Mouse (Mus musculus) WW6 (cell line): ENCODE measurements around the gene Agtpbp1.

Experiments
- DNase-seq: peaks from one replicate; pipeline ENCODE4 v3.0.0-alpha.2; 2013; ENCODE audit warnings: low read depth, low spot score

Gene Agtpbp1

DNA sequence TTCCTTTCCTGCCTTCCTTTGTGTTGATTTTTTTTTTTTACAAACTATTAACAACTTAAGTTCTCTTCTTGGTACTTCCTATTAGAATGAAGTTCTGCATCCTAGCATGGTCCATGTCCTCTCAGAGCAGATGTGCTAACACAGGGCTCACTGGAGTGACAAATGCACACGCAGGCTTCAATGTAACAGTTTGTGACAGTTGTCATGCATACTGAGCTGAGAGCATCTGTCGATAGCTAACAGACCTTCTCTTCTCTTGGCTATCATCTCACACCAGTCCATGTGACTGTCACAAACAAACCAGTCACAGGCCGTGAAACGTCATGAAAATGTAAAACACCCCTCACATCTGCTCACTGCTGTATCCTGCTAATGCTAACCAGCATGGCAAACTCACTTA, 50.7 kb downstream of the Agtpbp1 start:
- DNase-seq: no peak

DNA sequence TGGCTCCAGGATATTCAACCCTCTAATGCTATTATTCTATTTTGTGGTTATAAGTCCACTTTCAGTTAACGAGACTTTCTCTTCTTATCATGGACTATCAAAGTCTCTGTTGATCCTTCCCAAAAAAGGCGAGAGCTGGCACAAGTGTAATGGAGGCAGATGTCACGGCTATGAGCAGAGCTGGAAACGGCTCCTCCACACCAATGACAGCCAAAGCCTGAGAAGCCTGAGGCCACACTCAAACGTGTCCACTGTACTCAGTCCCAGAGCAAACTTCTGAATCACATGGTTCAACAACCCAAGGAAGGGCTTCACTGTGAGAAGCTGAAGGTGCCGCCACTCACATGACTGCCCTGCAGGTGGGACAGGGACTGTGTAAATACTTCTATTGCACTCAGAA, 51.7 kb downstream of the Agtpbp1 start:
- DNase-seq: no peak

DNA sequence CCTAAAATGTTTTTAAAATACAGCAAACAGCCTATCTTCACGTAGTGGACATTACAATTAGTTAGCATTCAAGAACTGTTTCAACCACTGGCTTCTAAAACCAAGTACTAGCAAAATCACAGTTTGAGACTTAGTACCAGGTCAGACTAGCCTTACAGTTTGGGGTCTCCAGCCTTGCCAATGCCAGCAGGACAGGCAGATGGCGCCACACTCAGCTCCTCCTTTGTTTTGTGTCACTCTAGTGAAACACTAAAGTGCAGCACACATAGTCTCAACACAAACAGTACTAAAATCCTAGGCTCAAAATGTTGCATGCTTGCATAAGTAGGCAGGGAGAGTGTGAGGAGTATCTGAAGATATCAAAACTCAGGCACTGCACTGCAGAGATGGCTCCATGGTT, 53.8 kb downstream of the Agtpbp1 start:
- DNase-seq: no peak

DNA sequence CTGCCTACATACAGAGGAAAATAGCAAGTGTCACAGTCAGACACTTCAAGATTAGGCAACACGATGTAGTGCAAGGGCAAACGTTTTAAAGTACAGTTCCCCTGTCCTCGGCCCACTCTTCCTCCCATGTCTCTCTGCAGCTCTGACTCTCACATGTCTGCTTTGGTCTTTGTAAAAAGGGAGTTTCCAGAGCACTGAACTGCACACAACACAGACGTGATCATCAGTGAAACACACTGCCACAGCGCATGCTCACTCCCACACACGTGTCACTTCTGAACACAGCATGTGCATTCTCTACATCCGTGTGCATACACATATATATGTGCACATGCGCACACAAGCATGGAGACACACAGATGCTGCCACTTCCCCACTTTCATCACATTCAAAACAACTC, 54.5 kb downstream of the Agtpbp1 start:
- DNase-seq: no peak

DNA sequence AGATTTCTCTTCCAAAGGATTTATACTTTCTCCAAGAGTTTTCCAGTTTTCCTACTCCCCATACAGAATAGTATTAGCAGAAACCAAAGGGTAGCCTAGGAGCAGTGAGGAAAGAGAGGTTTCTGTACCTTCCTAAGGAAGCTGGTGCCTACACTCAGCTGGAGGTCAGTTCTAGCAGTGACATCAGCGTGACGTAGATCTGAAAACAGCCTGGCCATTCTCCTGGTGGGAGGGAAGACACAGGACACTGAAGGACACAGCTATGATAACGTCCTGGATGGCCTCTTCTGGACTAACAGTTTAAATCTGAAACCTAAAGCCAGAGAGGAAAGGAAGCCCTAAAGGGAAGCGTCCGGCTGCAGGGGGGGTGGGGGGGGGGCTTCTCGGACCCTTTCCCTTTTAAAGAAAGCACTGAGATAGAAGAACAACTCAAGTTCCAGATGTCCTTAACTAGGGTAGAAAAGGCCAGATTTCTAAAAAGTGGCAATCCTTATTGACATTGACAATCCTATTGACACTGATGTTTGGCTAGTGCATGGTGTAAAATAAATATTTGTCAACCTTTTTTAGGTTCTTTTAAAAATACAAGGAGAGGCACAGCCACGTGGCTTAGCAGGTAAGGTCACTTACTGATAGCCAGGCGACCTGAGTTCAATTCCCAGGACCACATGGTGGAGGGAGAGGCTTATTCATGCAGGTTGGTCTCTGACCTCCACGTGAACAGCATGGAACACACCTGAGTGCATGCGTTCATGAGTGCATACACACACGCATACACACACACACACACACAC, 63.6 kb downstream of the Agtpbp1 start:
- no peak for DNase-seq

DNA sequence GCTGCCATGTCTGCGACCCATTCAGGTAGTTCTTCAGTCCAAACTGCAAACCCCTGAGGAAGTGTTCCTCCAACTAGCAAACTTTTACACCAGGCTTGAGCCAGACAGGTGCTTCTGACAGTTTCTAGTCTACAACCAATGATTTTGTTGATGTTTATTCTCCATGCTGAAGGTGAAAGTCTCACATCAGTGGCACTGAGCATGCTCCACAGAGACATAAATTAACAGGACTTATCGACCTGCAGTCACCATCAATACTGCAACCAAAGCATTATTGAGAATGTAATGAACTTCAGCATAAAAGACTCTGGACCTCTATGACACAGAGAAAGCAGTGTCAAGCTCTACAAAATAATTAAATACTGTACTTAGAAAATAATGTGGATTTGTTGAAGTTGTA, 64.2 kb downstream of the Agtpbp1 start:
- no peak for DNase-seq

DNA sequence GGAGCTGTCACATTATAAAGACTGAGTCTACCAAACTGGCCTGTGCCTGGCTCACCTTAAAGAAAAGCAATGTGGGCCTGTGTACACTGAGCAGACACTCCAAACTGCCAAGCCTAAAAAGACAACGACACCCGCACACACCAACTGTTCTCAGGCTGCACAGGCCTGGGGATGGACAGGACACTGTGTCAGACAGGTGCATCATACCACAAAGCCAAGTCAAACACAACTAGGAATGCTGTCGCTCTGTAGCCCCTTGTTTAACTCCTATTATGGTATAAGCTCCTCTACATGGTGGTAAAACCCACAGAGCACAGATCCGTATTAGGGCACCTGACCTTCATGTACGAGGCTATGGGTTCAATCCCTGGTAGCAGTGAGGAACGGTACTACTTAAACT, 65.5 kb downstream of the Agtpbp1 start:
- no peak for DNase-seq

DNA sequence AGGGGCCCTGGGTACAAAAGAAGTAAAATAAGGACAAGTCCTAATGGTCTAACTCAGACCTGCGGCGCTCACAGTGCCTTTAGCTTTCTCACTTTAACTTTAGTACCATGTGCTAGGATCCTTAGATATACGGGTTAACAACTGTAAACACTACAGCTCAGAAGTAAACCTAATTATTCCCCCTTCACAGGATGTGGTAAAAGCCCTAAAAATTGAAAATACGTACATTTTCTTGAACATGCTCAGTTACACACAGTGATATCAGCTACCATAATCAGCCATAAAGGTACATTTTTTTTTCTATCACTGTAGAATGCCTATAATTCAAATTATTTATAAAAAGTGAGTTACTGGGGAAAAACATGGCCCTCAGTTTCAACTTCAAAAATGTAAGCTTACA, 67.0 kb downstream of the Agtpbp1 start:
- no peak for DNase-seq

DNA sequence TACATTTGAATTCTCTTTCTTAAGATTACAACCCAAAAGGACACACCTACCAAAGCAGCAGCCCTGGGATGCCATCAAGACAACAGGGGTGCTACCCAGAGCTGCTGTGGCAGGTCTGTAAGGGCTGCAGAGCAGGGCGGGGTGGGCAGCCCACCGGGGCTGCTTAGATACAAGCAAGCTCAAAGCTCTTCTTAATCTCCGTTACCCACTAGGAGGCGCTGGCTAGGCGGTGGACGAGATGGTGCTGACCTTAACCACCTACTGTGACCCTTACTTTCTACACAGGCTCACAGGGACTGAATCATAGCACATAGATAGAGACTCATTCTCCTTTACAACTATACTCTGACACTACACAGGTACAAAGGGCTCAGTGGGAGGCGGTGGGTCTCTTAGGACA, 70.0 kb downstream of the Agtpbp1 start:
- peak; percentile 16 for DNase-seq

DNA sequence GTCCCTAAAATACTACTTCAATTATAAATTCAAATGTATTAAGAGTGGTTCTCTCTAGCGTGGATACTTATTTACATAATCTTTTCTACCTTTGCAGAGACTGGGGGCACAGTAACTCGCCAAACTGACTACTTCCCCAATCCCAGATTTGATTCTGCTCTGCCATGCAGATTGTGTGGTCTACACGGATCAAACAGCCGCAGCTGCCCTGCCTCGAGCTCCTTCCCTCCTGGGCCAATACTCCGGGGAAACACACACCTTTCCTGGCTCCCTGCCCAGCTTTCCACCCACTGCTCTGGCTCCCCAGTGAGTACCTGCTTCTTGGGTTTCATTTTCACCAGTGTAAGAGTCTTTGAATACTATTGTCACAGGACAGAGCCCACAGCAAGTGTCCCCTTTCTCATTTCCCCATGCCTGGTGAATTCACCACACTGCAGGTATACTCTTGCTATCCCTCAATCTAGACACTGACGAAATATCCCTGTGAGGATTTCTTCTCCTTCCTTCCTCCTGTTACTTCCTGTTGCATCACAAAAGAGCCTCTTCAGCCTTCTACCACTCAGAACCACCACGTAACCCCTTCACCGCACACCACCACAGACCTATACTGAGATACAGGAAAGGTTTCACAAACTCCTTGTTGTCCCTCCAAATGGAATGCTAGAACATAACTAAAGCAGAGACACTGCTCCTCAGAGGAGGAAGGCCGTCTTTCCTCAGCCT, 75.2 kb downstream of the Agtpbp1 start:
- no peak for DNase-seq

DNA sequence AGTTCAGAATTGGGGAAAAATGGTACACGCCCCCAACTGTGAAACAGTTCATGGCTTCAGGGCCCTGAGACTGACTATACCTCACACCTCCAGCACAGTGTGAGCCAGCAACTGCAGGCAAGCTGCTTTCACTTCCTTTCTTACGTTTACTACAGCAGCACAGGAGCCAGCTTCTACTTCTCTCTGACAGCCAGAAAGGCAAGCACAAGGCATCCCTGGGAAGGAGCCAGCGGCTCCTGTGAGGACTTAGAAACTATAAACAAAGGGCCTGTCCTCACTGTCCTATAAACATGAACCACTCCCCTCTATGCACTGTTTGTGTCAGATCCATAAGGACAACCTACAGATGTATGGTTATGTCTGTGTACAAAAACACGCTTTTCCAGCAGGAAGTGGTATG, 76.4 kb downstream of the Agtpbp1 start:
- DNase-seq: no peak

DNA sequence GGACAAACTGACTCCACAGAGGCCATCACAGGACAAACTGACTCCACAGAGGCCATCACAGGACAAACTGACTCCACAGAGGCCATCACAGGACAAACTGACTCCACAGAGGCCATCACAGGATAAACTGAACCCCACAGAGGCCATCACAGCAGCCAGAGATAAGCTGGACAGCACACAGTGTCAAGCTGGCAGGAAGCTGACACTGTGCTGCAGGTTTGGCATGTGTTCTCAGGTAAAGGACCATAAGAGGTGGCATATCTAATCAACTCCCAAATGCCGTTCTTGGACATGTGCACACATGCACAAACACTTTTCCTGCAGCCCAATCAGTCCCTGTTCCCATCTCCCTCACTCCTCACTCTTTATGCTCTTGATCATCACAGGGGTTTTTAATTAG, 78.6 kb downstream of the Agtpbp1 start:
- no peak for DNase-seq

DNA sequence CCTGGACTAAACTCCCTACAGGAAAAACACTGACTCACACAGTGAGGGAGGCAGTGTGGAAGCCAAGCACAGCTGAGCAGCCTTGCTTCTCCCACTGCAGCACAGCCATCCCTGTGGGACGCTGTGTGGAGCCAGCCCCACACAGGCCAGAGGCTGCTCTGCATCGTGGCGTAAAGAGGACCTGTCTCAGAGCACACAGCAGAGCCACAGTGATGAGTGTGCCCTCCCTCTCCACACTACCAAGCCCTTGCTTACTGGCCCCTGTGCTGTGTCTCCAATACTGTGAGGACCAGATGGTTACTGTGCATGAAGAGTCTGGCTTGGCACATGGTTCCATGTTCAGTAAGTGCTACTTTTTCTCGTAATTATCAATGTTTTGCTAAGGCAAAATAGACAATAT, 79.2 kb downstream of the Agtpbp1 start:
- no peak for DNase-seq

DNA sequence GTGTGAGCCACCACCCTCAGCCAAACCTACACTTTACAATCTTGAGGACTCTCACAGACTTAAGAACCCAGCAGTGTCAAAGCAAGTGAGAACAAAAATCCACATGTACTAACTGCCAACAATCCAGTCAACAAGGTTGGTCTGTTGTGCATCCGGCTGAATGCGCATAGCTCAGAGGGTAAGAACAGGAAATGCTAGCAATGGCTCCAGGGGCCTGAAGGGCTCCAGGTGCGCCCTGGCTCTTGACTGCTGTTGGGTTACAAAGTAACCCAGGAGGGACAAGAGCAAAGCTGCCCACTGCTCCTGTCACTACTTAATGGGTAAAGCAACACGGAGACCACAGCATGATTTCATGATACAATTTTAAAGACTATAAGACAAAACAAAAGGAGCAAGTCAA, 81.4 kb downstream of the Agtpbp1 start:
- no peak for DNase-seq

DNA sequence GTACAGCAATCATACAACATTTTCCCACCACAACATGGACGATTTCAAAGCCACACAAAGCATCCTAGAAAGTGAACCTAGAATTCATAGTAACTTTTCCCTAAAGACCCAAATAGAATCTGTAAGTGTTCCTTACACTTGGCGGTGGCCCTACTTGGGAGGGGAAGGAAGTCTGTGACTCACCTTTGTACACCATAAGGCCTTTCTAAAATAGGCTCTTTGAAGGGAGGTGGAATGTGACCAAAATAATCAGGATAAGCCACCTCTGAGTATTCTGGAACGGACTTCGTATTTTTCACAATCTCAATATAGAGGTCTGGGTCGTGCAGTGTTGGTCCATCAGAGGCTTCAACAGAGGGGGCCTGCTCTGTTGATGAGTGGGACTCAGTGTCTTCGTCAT, 85.2 kb downstream of the Agtpbp1 start:
- no peak for DNase-seq

DNA sequence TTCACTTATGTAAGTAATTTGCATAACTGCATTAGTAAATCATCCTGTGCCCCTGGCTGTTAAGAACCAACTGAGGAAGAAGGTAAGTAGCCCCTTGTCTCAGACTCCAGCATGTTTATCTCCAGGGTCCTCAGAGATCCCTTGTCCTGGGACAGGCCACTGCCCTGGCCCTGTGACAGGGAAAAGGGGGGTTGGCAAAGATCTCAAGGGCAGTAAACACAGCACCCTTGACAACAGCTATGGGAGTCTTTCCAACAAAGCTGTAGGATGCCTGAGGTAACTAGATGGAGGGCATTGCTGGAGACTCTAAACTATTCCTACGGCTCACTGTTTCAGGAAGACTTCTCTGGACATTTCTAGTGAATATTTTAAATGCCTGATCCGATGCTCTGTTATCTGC, 85.7 kb downstream of the Agtpbp1 start:
- no peak for DNase-seq

DNA sequence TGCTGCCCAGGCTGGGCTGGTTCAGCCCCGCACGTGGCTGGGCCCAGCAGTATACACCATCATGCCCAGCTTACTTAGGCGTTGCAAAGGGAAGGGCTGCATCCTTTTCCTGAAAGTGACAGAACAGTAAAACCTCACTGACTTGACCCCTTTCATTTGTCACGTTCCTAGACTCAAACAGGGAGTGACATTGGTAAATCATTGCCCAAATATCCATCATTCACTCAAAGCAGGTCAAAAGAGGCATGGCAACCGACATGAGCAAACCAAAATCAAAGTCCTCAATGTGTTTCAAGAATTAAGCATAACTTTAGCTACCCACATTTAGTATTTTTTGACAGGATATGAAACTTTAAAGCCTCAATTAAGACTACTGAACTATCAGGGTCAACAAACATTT, 86.8 kb downstream of the Agtpbp1 start:
- no peak for DNase-seq

DNA sequence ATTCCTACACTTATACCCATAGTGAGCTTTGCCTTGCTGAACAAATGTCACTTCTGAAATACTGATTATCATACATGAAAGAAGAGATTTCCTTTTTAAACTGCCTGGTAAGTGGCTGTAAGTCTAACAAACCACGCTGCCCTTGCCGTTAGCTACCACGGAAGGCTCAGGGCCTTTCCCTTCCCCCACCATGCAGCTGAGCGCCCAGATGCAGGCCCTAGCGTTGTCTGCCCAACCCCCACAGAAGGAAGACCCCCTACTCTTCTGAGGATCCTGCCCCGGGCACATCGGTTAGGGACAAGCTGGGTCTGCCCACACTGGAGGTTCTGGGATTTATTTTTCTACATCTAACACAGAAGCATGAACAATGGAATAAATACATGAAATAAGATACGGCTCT, 89.2 kb downstream of the Agtpbp1 start:
- no peak for DNase-seq

DNA sequence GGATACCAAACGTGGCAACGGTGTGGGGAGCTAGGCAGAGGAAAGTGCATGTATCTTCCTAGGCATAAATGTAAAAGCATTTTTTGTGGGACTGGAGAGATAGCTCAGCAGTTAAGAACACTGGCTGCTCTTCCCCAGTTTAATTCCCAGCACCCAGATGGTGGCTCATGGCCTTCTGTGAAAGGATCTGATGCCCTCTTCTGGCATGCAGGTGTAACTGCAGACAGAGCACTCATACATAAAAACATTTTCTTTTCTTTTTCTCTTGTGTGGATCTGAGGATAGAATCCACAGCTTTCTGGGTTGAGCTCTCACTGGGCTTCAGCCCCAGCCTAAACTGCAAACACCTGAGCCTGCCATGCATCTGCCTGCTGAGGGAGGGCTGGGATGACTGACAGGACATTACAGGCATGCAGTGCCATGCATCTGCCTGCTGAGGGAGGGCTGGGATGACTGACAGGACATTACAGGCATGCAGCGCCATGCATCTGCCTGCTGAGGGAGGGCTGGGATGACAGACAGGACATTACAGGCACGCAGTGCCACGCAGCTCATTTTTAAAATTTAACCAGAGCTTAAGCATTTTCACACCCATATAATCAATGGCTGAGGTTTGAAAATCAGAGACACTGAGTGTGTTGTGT, 90.3 kb downstream of the Agtpbp1 start:
- no peak for DNase-seq

DNA sequence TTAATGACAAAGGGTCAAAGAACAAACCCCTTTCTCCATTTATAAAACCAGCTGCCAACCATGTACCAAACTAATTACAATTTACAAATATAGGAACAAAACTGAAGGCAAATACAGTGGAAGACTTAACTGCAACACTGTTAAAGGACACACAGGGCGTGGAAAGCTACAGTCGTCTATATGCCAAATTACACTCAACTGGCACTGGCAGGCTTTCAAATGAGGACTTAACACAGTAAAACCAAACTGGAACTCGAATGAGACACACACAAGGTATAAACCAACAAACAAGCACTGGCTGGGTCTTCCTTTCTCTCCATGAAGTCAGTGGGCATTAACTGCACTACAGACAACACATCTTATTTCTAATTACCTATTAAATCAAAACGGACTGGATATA, 94.3 kb downstream of the Agtpbp1 start:
- DNase-seq: no peak

DNA sequence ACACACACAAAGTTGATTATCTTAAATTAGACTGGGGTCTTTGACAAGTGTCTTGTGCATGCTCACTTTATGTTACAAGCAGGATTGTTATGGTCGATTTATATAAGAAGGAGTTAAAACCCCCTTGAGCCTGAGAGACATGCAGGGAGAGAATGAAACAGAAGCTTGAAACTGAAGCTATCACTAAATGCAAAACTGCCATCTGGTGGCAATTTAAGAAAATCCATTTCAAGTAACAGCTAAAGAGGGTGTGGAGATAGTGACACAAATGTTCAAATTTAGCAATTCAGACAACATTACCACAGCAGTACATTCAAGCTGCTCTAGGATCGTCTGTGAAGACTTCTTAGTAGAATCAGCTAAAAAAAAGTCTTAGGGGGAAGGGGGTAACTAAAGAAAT, 95.9 kb downstream of the Agtpbp1 start:
- no peak for DNase-seq

DNA sequence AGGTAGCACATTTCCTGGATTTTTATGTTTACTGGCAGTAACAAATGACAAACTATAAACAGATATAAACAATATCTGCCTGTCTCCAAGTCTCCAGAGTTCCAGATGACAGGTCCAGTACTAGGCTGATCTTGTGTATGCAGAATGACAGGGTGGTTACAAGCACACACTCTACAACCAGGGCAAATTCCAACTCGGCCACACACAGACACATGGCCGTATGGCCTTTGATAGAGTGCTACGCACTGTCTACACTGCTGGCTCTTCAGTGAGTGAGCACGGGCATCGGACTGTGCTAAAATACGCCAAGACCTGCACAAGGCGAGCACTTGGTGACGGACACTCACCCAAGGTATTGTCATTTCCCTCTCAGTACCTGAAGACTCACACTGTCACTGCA, 97.7 kb downstream of the Agtpbp1 start:
- no peak for DNase-seq

DNA sequence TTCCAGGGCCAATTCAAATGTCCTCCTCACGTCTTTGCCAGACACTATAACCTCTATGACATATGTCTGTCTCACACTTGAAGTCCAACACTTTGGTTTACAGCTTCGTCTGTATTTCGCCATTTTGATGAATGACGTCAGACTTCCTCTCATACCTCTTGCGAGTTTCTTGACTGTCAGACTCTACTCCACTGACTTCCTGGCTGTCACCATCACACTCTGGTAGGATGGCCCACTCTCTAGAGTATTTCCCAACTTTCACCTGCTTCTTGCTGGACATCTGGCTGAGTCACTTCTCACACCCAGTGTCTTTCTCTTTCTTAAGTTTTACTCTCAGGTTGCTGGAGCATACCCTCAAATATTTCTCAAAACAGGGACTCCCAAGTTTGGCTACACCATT, 98.8 kb downstream of the Agtpbp1 start:
- DNase-seq: no peak
